ENCODE assay signal across 21 mouse cellular contexts in the genomic region with DNA sequence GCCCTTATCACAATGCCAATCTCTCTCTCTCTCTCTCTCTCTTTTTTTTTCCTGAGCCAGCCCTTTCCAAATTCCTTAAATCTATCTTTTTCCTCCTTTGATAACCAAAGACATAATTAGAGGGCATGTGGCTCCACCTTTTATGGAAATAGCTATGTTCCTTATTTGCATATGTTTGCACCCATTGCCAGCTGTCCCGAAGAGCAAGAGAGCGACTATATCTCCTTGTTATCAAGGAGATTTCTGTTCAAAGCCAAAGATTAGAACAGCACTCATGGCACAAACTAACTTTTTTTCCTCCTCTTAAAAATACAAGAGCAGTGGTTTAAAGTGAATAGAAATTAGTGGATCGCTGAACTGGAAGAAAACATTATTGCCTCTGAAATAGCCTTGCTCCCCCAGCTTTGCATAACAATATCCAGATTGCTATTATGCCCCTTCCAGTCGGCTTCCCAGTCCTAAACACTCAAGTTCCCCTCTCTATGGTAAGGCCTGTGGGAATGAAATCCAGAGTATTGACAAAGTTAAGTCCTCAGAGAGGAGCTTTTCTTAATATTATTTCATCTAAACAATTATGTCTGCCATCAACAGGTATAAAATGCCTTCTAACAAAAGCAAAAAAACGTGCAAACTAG. TPM values are rescaled to one million over a fixed set of nuclear protein-coding genes. Genes with fewer than 3 reads are reported as not detected.
DNase-seq lines count a peak whose midpoint lies in the region; ATAC-seq and TF ChIP-seq lines count a peak whose summit lies in the region.
"Had no signal": no experiment of that assay in that cellular context is flagged by ENCODE, and none has a peak within 500 bp of the region (broad histone marks: within the 10 kb centered on the region; RNA-seq: fewer than 3 reads in every experiment).

No protein-coding gene starts in this region.

- no peak overlapping the region for H3K9ac ChIP-seq in forebrain, embryonic 12.5 days
- H3K9ac ChIP-seq in midbrain, embryonic 12.5 days (replicated peaks), result no peak overlapping the region
- no peak overlapping the region for H3K9ac ChIP-seq in liver, embryonic 11.5 days (ENCODE audit: low read depth, low read length)
- H3K9ac ChIP-seq: embryonic facial prominence, embryonic 15.5 days; limb, embryonic 13.5 days; liver, embryonic 14.5 days had no signal

- TF ChIP-seq CTCF in left cerebral cortex, adult 2 months (IDR thresholded peaks at IDR 0.05), result no peak
- TF ChIP-seq CTCF in cortical plate, adult 2 months (IDR thresholded peaks at IDR 0.05; ENCODE audit: extremely low read depth, insufficient read depth, low read length), result no peak

- H3K36me3 ChIP-seq in forebrain, embryonic 12.5 days (replicated peaks), result no peaks in the 10 kb centered on the region
- no peaks in the 10 kb centered on the region for H3K36me3 ChIP-seq in midbrain, embryonic 12.5 days
- no peaks in the 10 kb centered on the region for H3K36me3 ChIP-seq in liver, embryonic 11.5 days (ENCODE audit: control insufficient read depth, insufficient read depth, low read length)
- H3K36me3 ChIP-seq: embryonic facial prominence, embryonic 15.5 days; limb, embryonic 13.5 days had no signal

- no peak overlapping the region for H3K4me3 ChIP-seq in left cerebral cortex, adult 2 months
- H3K4me3 ChIP-seq in cortical plate, adult 2 months (ENCODE audit: insufficient read depth, low read length), result no peak overlapping the region
- H3K4me3 ChIP-seq in forebrain, embryonic 12.5 days (replicated peaks), result no peak overlapping the region
- no peak overlapping the region for H3K4me3 ChIP-seq in midbrain, embryonic 12.5 days
- no peak overlapping the region for H3K4me3 ChIP-seq in liver, embryonic 11.5 days (ENCODE audit: low read depth, low read length)
- H3K4me3 ChIP-seq: embryonic facial prominence, embryonic 15.5 days; limb, embryonic 13.5 days had no signal

- H3K27ac ChIP-seq in left cerebral cortex, adult 2 months, result peak overlapping the region; percentile 42; the same call in 1 of the 2 replicates
- peak overlapping the region; percentile 9; the same call in 1 of the 2 replicates for H3K27ac ChIP-seq in cortical plate, adult 2 months (ENCODE audit: insufficient read depth, low read length)
- H3K27ac ChIP-seq in forebrain, embryonic 12.5 days, result peak overlapping the region; percentile 75
- H3K27ac ChIP-seq in midbrain, embryonic 12.5 days (replicated peaks), result peak overlapping the region; percentile 58
- H3K27ac ChIP-seq in liver, embryonic 11.5 days (ENCODE audit: low read depth, low read length), result no peak overlapping the region
- H3K27ac ChIP-seq: embryonic facial prominence, embryonic 15.5 days; limb, embryonic 13.5 days; liver, embryonic 14.5 days; stomach, postnatal 0 days had no signal

- 7% methylated on average over 5 of the region's 5 CpGs for whole genome bisulfite sequencing in forebrain, embryonic 12.5 days
- 9% methylated on average over 5 of the region's 5 CpGs for WGBS in midbrain, embryonic 12.5 days
- WGBS in liver, embryonic 11.5 days, result 43% methylated on average over 5 of the region's 5 CpGs

- H3K9me3 ChIP-seq in forebrain, embryonic 12.5 days, result no peaks in the 10 kb centered on the region
- H3K9me3 ChIP-seq in midbrain, embryonic 12.5 days, result no peaks in the 10 kb centered on the region
- no peaks in the 10 kb centered on the region for H3K9me3 ChIP-seq in liver, embryonic 11.5 days (ENCODE audit: control insufficient read depth, low read length)
- H3K9me3 ChIP-seq: embryonic facial prominence, embryonic 15.5 days; limb, embryonic 13.5 days had no signal

- no peak for DNase-seq in left cerebral cortex, adult 2 months (ENCODE audit: extremely low spot score in 1 of 2, low spot score in 2 of 2)
- no peak for DNase-seq in left cerebral cortex, adult 11 months (ENCODE audit: low spot score)
- no peak for DNase-seq in kidney, postnatal 25 days
- no peak for DNase-seq in heart, postnatal 4 days
- no peak for DNase-seq in liver, embryonic 11.5 days (ENCODE audit: low spot score)
- DNase-seq: adrenal gland, adult 8-10 months; cerebellum, adult 11 months; cerebellum, postnatal 10 days; heart, postnatal 10 days; kidney, adult 2 months; kidney, postnatal 14 days; layer of hippocampus, adult 9-11 months; retina, postnatal 1 day had no signal

- H3K4me2 ChIP-seq in forebrain, embryonic 12.5 days, result peak overlapping the region; percentile 27
- peak overlapping the region; percentile 38 for H3K4me2 ChIP-seq in midbrain, embryonic 12.5 days (replicated peaks)
- H3K4me2 ChIP-seq in liver, embryonic 11.5 days, result no peak overlapping the region
- H3K4me2 ChIP-seq: embryonic facial prominence, embryonic 15.5 days; heart, embryonic 11.5 days; limb, embryonic 13.5 days had no signal

- intact Hi-C loops in left cerebral cortex, adult 2 months (cut with DNase I), result no loop called here

- TF ChIP-seq POLR2A in cortical plate, adult 2 months (IDR thresholded peaks at IDR 0.05; ENCODE audit: extremely low read depth, insufficient read depth, low read length), result no peak

- peak; percentile 92 for ATAC-seq in forebrain, embryonic 12.5 days (ENCODE audit: low FRiP score)
- ATAC-seq in midbrain, embryonic 12.5 days (ENCODE audit: low FRiP score, low read depth), result peak; percentile 82
- ATAC-seq in liver, embryonic 11.5 days (replicated peaks; ENCODE audit: low FRiP score), result no peak

- H3K4me1 ChIP-seq in cortical plate, adult 2 months (ENCODE audit: control insufficient read depth, insufficient read depth, low read length), result peaks cover 2% of the 10 kb centered on the region
- peaks cover 31% of the 10 kb centered on the region for H3K4me1 ChIP-seq in forebrain, embryonic 12.5 days
- H3K4me1 ChIP-seq in midbrain, embryonic 12.5 days, result peaks cover 29% of the 10 kb centered on the region
- peaks cover 3% of the 10 kb centered on the region; the same call in 1 of the 2 replicates for H3K4me1 ChIP-seq in liver, embryonic 11.5 days (replicated peaks; ENCODE audit: control insufficient read depth, insufficient read depth, low read length)
- H3K4me1 ChIP-seq: embryonic facial prominence, embryonic 15.5 days; limb, embryonic 13.5 days had no signal

- H3K27me3 ChIP-seq in forebrain, embryonic 12.5 days, result no peaks in the 10 kb centered on the region
- H3K27me3 ChIP-seq in midbrain, embryonic 12.5 days, result no peaks in the 10 kb centered on the region
- H3K27me3 ChIP-seq in liver, embryonic 11.5 days (replicated peaks; ENCODE audit: control insufficient read depth, insufficient read depth, low read length), result no peaks in the 10 kb centered on the region
- H3K27me3 ChIP-seq: embryonic facial prominence, embryonic 15.5 days; limb, embryonic 13.5 days had no signal

RNA-seq across cellular contexts. Expression of gene D1Ertd622e, which starts 39.2 kb away (rescaled TPM):
- total RNA-seq in left cerebral cortex, adult 2 months (2021), result 10 to 100 TPM; 70.4 to 84.7 TPM
- polyA plus RNA-seq in cortical plate, adult 2 months (2012; rRNA removed), result 68.8 and 71.2 TPM in 2 replicates
- 44.1 and 52.2 TPM in 2 replicates for polyA plus RNA-seq in forebrain, embryonic 12.5 days (2016; fragmentation: Nextera tagmentation; extraction: Ambion mirVana)
- polyA plus RNA-seq in midbrain, embryonic 12.5 days (2016; fragmentation: Nextera tagmentation; extraction: Ambion mirVana), result 34.3 and 43.3 TPM in 2 replicates
- total RNA-seq in heart, postnatal 4 days (2021), result 1 to 10 TPM; 7.9 to 9.0 TPM
- 37.8 and 43.3 TPM in 2 replicates for polyA plus RNA-seq in liver, embryonic 11.5 days (2014; fragmentation: Nextera tagmentation; extraction: Ambion mirVana)
